Mouse (Mus musculus) kidney, postnatal 36 days (tissue): ENCODE results near the gene Six2.

Experiments
- DNase-seq, 2 experiments: peaks; one replicate each; pipeline ENCODE4 v3.0.0; 2021 to 2022; ENCODE audit warnings: mixed read lengths in 2 of 2

The Six2 gene

GRCm38 (mm10) chr17:85645718-85646665 lies 42.1 kb downstream of the Six2 start:
- peak; percentile 25 to 75 for DNase-seq

- DNase-seq = no peak
Observed at GRCm38 (mm10) chr17:85645312-85645711, 42.8 kb downstream of the Six2 start.

- no peak for DNase-seq
Observed at GRCm38 (mm10) chr17:85637876-85638275, 50.2 kb downstream of the Six2 start.
